Mouse (Mus musculus): ENCODE data around the gene Ano1. TPM values are rescaled to one million over a fixed set of nuclear protein-coding genes. Genes with fewer than 3 reads are reported as not detected.

Ano1 gene
- polyA plus RNA-seq, 1 experiment from 2014 or later: 7.3 TPM

GRCm38 (mm10) chr7:144663566-144663965, 88.2 kb downstream of the Ano1 start:
- Histone ChIP-seq H3K9me3 (ENCODE audit: control insufficient read depth, low read length) (no peaks in the 10 kb centered on the region), H3K27me3 (ENCODE audit: control insufficient read depth, insufficient read depth, low read length) (no peaks in the 10 kb centered on the region; the same call in 1 of the 2 replicates), H3K4me2 (ENCODE audit: low read length) (no peak overlapping the region), H3K9ac (ENCODE audit: low read length) (no peak overlapping the region), H3K4me3 (ENCODE audit: control insufficient read depth in 1 of 2, insufficient read depth in 1 of 2, low read depth in 1 of 2, low read length in 2 of 2) (no peak overlapping the region), H3K27ac (replicated peaks in 1 of 2; ENCODE audit: control insufficient read depth in 1 of 2, insufficient read depth in 1 of 2, low read depth in 2 of 2, low read length in 2 of 2) (no peak overlapping the region), H3K36me3 (ENCODE audit: control insufficient read depth, insufficient read depth, low read length) (no peaks in the 10 kb centered on the region), H3K4me1 (ENCODE audit: control insufficient read depth in 2 of 2, insufficient read depth in 2 of 2, low read length in 2 of 2) (no peaks in the 10 kb centered on the region)
- 63% methylated on average over 6 of the region's 6 CpGs for WGBS
- no peak for ATAC-seq (ENCODE audit: insufficient number of reproducible peaks, insufficient read depth, low FRiP score, low read depth)

GRCm38 (mm10) chr7:144656261-144656967, 95.4 kb downstream of the Ano1 start:
- no peaks in the 10 kb centered on the region for H3K9me3 ChIP-seq (ENCODE audit: control insufficient read depth, low read length)
- H3K9ac ChIP-seq (ENCODE audit: low read length): no peak overlapping the region
- no peak overlapping the region for H3K4me3 ChIP-seq (ENCODE audit: control insufficient read depth in 1 of 2, insufficient read depth in 1 of 2, low read depth in 1 of 2, low read length in 2 of 2)
- no peak overlapping the region for H3K4me2 ChIP-seq (ENCODE audit: low read length)
- H3K36me3 ChIP-seq (ENCODE audit: control insufficient read depth, insufficient read depth, low read length): no peaks in the 10 kb centered on the region
- no peak for ATAC-seq (ENCODE audit: insufficient number of reproducible peaks, insufficient read depth, low FRiP score, low read depth)
- WGBS: 77% methylated on average over 9 of the region's 9 CpGs
- H3K27ac ChIP-seq (replicated peaks in 1 of 2; ENCODE audit: control insufficient read depth in 1 of 2, insufficient read depth in 1 of 2, low read depth in 2 of 2, low read length in 2 of 2): no peak overlapping the region
- no peaks in the 10 kb centered on the region for H3K27me3 ChIP-seq (ENCODE audit: control insufficient read depth, insufficient read depth, low read length)
- H3K4me1 ChIP-seq (ENCODE audit: control insufficient read depth in 2 of 2, insufficient read depth in 2 of 2, low read length in 2 of 2): peaks cover 5 to 10% of the 10 kb centered on the region in 2 experiments; a peak in 3 of 4 replicates

GRCm38 (mm10) chr7:144653681-144654425, 97.9 kb downstream of the Ano1 start:
- Histone ChIP-seq H3K4me2 (ENCODE audit: low read length) (no peak overlapping the region), H3K9me3 (ENCODE audit: control insufficient read depth, low read length) (no peaks in the 10 kb centered on the region), H3K9ac (ENCODE audit: low read length) (no peak overlapping the region; the same call in 1 of the 2 replicates), H3K4me3 (ENCODE audit: control insufficient read depth in 1 of 2, insufficient read depth in 1 of 2, low read depth in 1 of 2, low read length in 2 of 2) (no peak overlapping the region), H3K4me1 (ENCODE audit: control insufficient read depth in 2 of 2, insufficient read depth in 2 of 2, low read length in 2 of 2) (peaks cover 5 to 10% of the 10 kb centered on the region in 2 experiments; a peak in 3 of 4 replicates), H3K27me3 (ENCODE audit: control insufficient read depth, insufficient read depth, low read length) (no peaks in the 10 kb centered on the region), H3K36me3 (ENCODE audit: control insufficient read depth, insufficient read depth, low read length) (no peaks in the 10 kb centered on the region), H3K27ac (replicated peaks in 1 of 2; ENCODE audit: control insufficient read depth in 1 of 2, insufficient read depth in 1 of 2, low read depth in 2 of 2, low read length in 2 of 2) (peak overlapping the region in 1 of 2 experiments; percentile 11; a peak in 1 of 4 replicates)
- ATAC-seq (ENCODE audit: insufficient number of reproducible peaks, insufficient read depth, low FRiP score, low read depth): peak; percentile 64; the same call in 1 of the 2 replicates
- 25% methylated on average over 10 of the region's 10 CpGs for WGBS

- no peak overlapping the region for H3K4me3 ChIP-seq (ENCODE audit: control insufficient read depth in 1 of 2, insufficient read depth in 1 of 2, low read depth in 1 of 2, low read length in 2 of 2)
- H3K9ac ChIP-seq (ENCODE audit: low read length): no peak overlapping the region
- H3K36me3 ChIP-seq (ENCODE audit: control insufficient read depth, insufficient read depth, low read length): no peaks in the 10 kb centered on the region
- no peak for ATAC-seq (ENCODE audit: insufficient number of reproducible peaks, insufficient read depth, low FRiP score, low read depth)
- no peaks in the 10 kb centered on the region for H3K9me3 ChIP-seq (ENCODE audit: control insufficient read depth, low read length)
- no peak overlapping the region for H3K27ac ChIP-seq (replicated peaks in 1 of 2; ENCODE audit: control insufficient read depth in 1 of 2, insufficient read depth in 1 of 2, low read depth in 2 of 2, low read length in 2 of 2)
- H3K4me1 ChIP-seq (ENCODE audit: control insufficient read depth in 2 of 2, insufficient read depth in 2 of 2, low read length in 2 of 2): peaks cover 2% of the 10 kb centered on the region in 2 experiments; a peak in 1 of 4 replicates
- H3K4me2 ChIP-seq (ENCODE audit: low read length): no peak overlapping the region
- 54% methylated on average over 5 of the region's 5 CpGs for WGBS
- no peaks in the 10 kb centered on the region for H3K27me3 ChIP-seq (ENCODE audit: control insufficient read depth, insufficient read depth, low read length)
Measured at GRCm38 (mm10) chr7:144647547-144647946, 104.2 kb downstream of the Ano1 start.

- Histone ChIP-seq H3K9me3 (ENCODE audit: control insufficient read depth, low read length) (no peaks in the 10 kb centered on the region), H3K9ac (ENCODE audit: low read length) (no peak overlapping the region), H3K4me3 (ENCODE audit: control insufficient read depth in 1 of 2, insufficient read depth in 1 of 2, low read depth in 1 of 2, low read length in 2 of 2) (no peak overlapping the region), H3K4me2 (ENCODE audit: low read length) (no peak overlapping the region), H3K27ac (replicated peaks in 1 of 2; ENCODE audit: control insufficient read depth in 1 of 2, insufficient read depth in 1 of 2, low read depth in 2 of 2, low read length in 2 of 2) (no peak overlapping the region), H3K27me3 (ENCODE audit: control insufficient read depth, insufficient read depth, low read length) (no peaks in the 10 kb centered on the region), H3K36me3 (ENCODE audit: control insufficient read depth, insufficient read depth, low read length) (no peaks in the 10 kb centered on the region), H3K4me1 (ENCODE audit: control insufficient read depth in 2 of 2, insufficient read depth in 2 of 2, low read length in 2 of 2) (peaks cover 0 to 1% of the 10 kb centered on the region in 2 experiments; a peak in 2 of 4 replicates)
- WGBS: 73% methylated on average over 1 of the region's 1 CpGs
- ATAC-seq (ENCODE audit: insufficient number of reproducible peaks, insufficient read depth, low FRiP score, low read depth): no peak
Measured at GRCm38 (mm10) chr7:144640817-144641216, 111.0 kb downstream of the Ano1 start.

GRCm38 (mm10) chr7:144636000-144636399, 115.8 kb downstream of the Ano1 start:
- no peak overlapping the region for H3K27ac ChIP-seq (replicated peaks in 1 of 2; ENCODE audit: control insufficient read depth in 1 of 2, insufficient read depth in 1 of 2, low read depth in 2 of 2, low read length in 2 of 2)
- 47% methylated on average over 2 of the region's 2 CpGs for WGBS
- no peaks in the 10 kb centered on the region for H3K36me3 ChIP-seq (ENCODE audit: control insufficient read depth, insufficient read depth, low read length)
- H3K9ac ChIP-seq (ENCODE audit: low read length): no peak overlapping the region
- no peaks in the 10 kb centered on the region for H3K9me3 ChIP-seq (ENCODE audit: control insufficient read depth, low read length)
- H3K27me3 ChIP-seq (ENCODE audit: control insufficient read depth, insufficient read depth, low read length): no peaks in the 10 kb centered on the region
- no peak for ATAC-seq (ENCODE audit: insufficient number of reproducible peaks, insufficient read depth, low FRiP score, low read depth)
- no peak overlapping the region for H3K4me3 ChIP-seq (ENCODE audit: control insufficient read depth in 1 of 2, insufficient read depth in 1 of 2, low read depth in 1 of 2, low read length in 2 of 2)
- peaks cover 5 to 9% of the 10 kb centered on the region in 2 experiments; a peak in 3 of 4 replicates for H3K4me1 ChIP-seq (ENCODE audit: control insufficient read depth in 2 of 2, insufficient read depth in 2 of 2, low read length in 2 of 2)
- no peak overlapping the region for H3K4me2 ChIP-seq (ENCODE audit: low read length)

GRCm38 (mm10) chr7:144634875-144635274, 116.9 kb downstream of the Ano1 start:
- WGBS: 52% methylated on average over 6 of the region's 6 CpGs
- Histone ChIP-seq H3K4me2 (ENCODE audit: low read length) (no peak overlapping the region), H3K27me3 (ENCODE audit: control insufficient read depth, insufficient read depth, low read length) (0 out of 2 replicates have a peak, but pooled peaks cover 2% of the 10 kb centered on the region)

More at GRCm38 (mm10) chr7:144634875-144635274, 116.9 kb downstream of the Ano1 start:
- H3K27ac ChIP-seq (replicated peaks in 1 of 2; ENCODE audit: control insufficient read depth in 1 of 2, insufficient read depth in 1 of 2, low read depth in 2 of 2, low read length in 2 of 2): no peak overlapping the region
- peaks cover 5 to 9% of the 10 kb centered on the region in 2 experiments; a peak in 3 of 4 replicates for H3K4me1 ChIP-seq (ENCODE audit: control insufficient read depth in 2 of 2, insufficient read depth in 2 of 2, low read length in 2 of 2)
- no peak for ATAC-seq (ENCODE audit: insufficient number of reproducible peaks, insufficient read depth, low FRiP score, low read depth)
- H3K36me3 ChIP-seq (ENCODE audit: control insufficient read depth, insufficient read depth, low read length): no peaks in the 10 kb centered on the region
- no peaks in the 10 kb centered on the region for H3K9me3 ChIP-seq (ENCODE audit: control insufficient read depth, low read length)
- H3K4me3 ChIP-seq (ENCODE audit: control insufficient read depth in 1 of 2, insufficient read depth in 1 of 2, low read depth in 1 of 2, low read length in 2 of 2): no peak overlapping the region
- no peak overlapping the region for H3K9ac ChIP-seq (ENCODE audit: low read length)

Data from heart, embryonic 14.5 days (tissue).